Mouse (Mus musculus) forebrain, postnatal 0 days (tissue): ENCODE data around the gene Hpse2. TPM values are rescaled to one million over a fixed set of nuclear protein-coding genes. Genes with fewer than 3 reads are reported as not detected.
"Not testable (repeated sequence)": the region's sequence is repeated elsewhere in the genome, so short reads cannot be mapped to it uniquely, and the experiment has no call there.

Experiments used
- ATAC-seq: fragments of 200-750 bp; cut with Nextera tagmentation; 2 replicates; pipeline ENCODE4 v1.8.0; 2017; ENCODE audit warnings: mild to moderate bottlenecking, moderate library complexity
- DNase-seq: peaks from one replicate; pipeline ENCODE4 v3.0.0-alpha.2; 2015
- H3K27ac ChIP-seq: fragments of 300-500 bp; sonication (generic); 2 replicates; pipeline ENCODE4 v1.5.1; 2014; ENCODE audit warnings: low read depth, mild to moderate bottlenecking, antibody characterized with exemption, low read length, moderate library complexity, mixed read lengths
- H3K27me3 ChIP-seq: fragments of 300-500 bp; sonication (generic); 2 replicates; pipeline ENCODE4 v1.6.1; 2014; ENCODE audit warnings: mild to moderate bottlenecking, low read length, mixed read lengths; ENCODE audit not compliant: insufficient read depth
- H3K36me3 ChIP-seq: fragments of 300-500 bp; sonication (generic); 2 replicates; pipeline ENCODE4 v1.6.1; 2014; ENCODE audit warnings: mild to moderate bottlenecking, moderate library complexity; ENCODE audit not compliant: insufficient read depth
- H3K4me1 ChIP-seq: fragments of 300-500 bp; sonication (generic); 2 replicates; pipeline ENCODE4 v1.6.1; 2014; ENCODE audit warnings: antibody characterized with exemption; ENCODE audit not compliant: insufficient read depth
- H3K4me2 ChIP-seq: fragments of 300-500 bp; sonication (generic); 2 replicates; pipeline ENCODE4 v1.6.1; 2014; ENCODE audit warnings: low read depth, mild to moderate bottlenecking, moderate library complexity
- H3K4me3 ChIP-seq: fragments of 300-500 bp; sonication (generic); 2 replicates; pipeline ENCODE4 v1.5.1; 2014; ENCODE audit warnings: low read depth, low read length, mixed read lengths
- H3K9ac ChIP-seq: fragments of 300-500 bp; sonication (generic); 2 replicates; pipeline ENCODE4 v1.6.1; 2014; ENCODE audit warnings: mild to moderate bottlenecking
- H3K9me3 ChIP-seq: fragments of 300-500 bp; sonication (generic); 2 replicates; pipeline ENCODE4 v1.6.1; 2016; ENCODE audit warnings: low read length
- CTCF ChIP-seq: sonication (generic); IDR thresholded peaks from 2 replicates; pipeline ENCODE4 v1.5.1; 2016; ENCODE audit warnings: antibody characterized with exemption, control low read depth, low read depth
- WGBS: fragments of 180-500 bp; shearing (Covaris S2); extraction: QIAGEN DNeasy Blood & Tissue Kit; methylation state at CpG from one replicate; pipeline ENCODE4 v1.1.7; 2014; 5-methylcytosine and 5-hydroxymethylcytosine counted together
- polyA plus RNA-seq: library from polyadenylated mRNA; unstranded; fragments of >200 nt; fragmentation: Nextera tagmentation; extraction: Ambion mirVana; gene quantifications from 2 replicates; pipeline ENCODE4 v1.2.1, GENCODE M21; 2015
- total RNA-seq: library from RNA; depleted of rRNA; stranded (reverse); fragments of >200 nt; gene quantifications from 2 replicates; pipeline ENCODE4 v1.2.3, GENCODE M21; 2014

Gene Hpse2
- total and polyA plus RNA-seq, 2 experiments from 2014 or later = 0.34 to 0.57 TPM

GRCm38 (mm10) chr19:42797866-42798265 lies 590.3 kb downstream of the Hpse2 start:
- 61% methylated on average over 2 of the region's 2 CpGs for WGBS
- Histone ChIP-seq H3K4me3 (no peak overlapping the region), H3K4me1 (peaks cover 8% of the 10 kb centered on the region; the same call in 1 of the 2 replicates), H3K27me3 (no peaks in the 10 kb centered on the region), H3K27ac (no peak overlapping the region), H3K36me3 (no peaks in the 10 kb centered on the region), H3K4me2 (no peak overlapping the region), H3K9ac (no peak overlapping the region), H3K9me3 (no peaks in the 10 kb centered on the region)
- TF ChIP-seq CTCF = no peak
- ATAC-seq (no peak), DNase-seq (no peak)

GRCm38 (mm10) chr19:42795801-42796200 lies 592.4 kb downstream of the Hpse2 start:
- peaks cover 8% of the 10 kb centered on the region; the same call in 1 of the 2 replicates for H3K4me1 ChIP-seq
- H3K36me3 ChIP-seq = no peaks in the 10 kb centered on the region
- H3K27me3 ChIP-seq = no peaks in the 10 kb centered on the region
- H3K4me2 ChIP-seq = peak overlapping the region; percentile 98
- no peaks in the 10 kb centered on the region for H3K9me3 ChIP-seq
- WGBS = 23% methylated on average over 9 of the region's 9 CpGs
- no peak overlapping the region for H3K27ac ChIP-seq
- ATAC-seq = no peak
- H3K9ac ChIP-seq = peak overlapping the region; percentile 53
- no peak for TF ChIP-seq CTCF
- no peak overlapping the region; the same call in 1 of the 2 replicates for H3K4me3 ChIP-seq
- DNase-seq = peak; percentile 50

GRCm38 (mm10) chr19:42794914-42795613 lies 593.1 kb downstream of the Hpse2 start:
- peak; percentile 96 for ATAC-seq
- TF ChIP-seq CTCF = peak; percentile 97
- 4% methylated on average over 31 of the region's 31 CpGs for WGBS

GRCm38 (mm10) chr19:42788311-42788710 lies 599.8 kb downstream of the Hpse2 start:
- Histone ChIP-seq H3K9me3 (no peaks in the 10 kb centered on the region), H3K36me3 (no peaks in the 10 kb centered on the region), H3K9ac (no peak overlapping the region), H3K4me3 (no peak overlapping the region), H3K27ac (no peak overlapping the region), H3K4me2 (no peak overlapping the region), H3K4me1 (peaks cover 4% of the 10 kb centered on the region), H3K27me3 (no peaks in the 10 kb centered on the region)
- no peak for TF ChIP-seq CTCF
- ATAC-seq (no peak), DNase-seq (no peak)
- whole genome bisulfite sequencing = 64% methylated on average over 5 of the region's 5 CpGs

More at GRCm38 (mm10) chr19:42794914-42795613, 593.1 kb downstream of the Hpse2 start:
- DNase-seq = peak; percentile 96
- no peaks in the 10 kb centered on the region for H3K36me3 ChIP-seq
- peak overlapping the region; percentile 98 for H3K4me2 ChIP-seq
- H3K27ac ChIP-seq = no peak overlapping the region
- no peaks in the 10 kb centered on the region for H3K27me3 ChIP-seq
- peaks cover 8% of the 10 kb centered on the region; the same call in 1 of the 2 replicates for H3K4me1 ChIP-seq
- H3K4me3 ChIP-seq = peak overlapping the region; percentile 41
- no peaks in the 10 kb centered on the region for H3K9me3 ChIP-seq
- H3K9ac ChIP-seq = peak overlapping the region; percentile 53

- H3K4me2 ChIP-seq = no peak overlapping the region
- ATAC-seq = no peak
- H3K9me3 ChIP-seq = no peaks in the 10 kb centered on the region
- H3K27ac ChIP-seq = peak overlapping the region; percentile 29; the same call in 1 of the 2 replicates
- H3K27me3 ChIP-seq = no peaks in the 10 kb centered on the region
- H3K9ac ChIP-seq = peak overlapping the region; percentile 6; the same call in 1 of the 2 replicates
- WGBS = 16% methylated on average over 8 of the region's 8 CpGs
- peaks cover 4% of the 10 kb centered on the region for H3K4me1 ChIP-seq
- DNase-seq = peak; percentile 12
- TF ChIP-seq CTCF = no peak
- no peaks in the 10 kb centered on the region for H3K36me3 ChIP-seq
- no peak overlapping the region for H3K4me3 ChIP-seq
Measured at GRCm38 (mm10) chr19:42785562-42786220, 602.5 kb downstream of the Hpse2 start.

- peak; percentile 45; the same call in 1 of the 2 replicates for TF ChIP-seq CTCF
- WGBS = 46% methylated on average over 2 of the region's 2 CpGs
- Histone ChIP-seq H3K9ac (0 out of 2 replicates have a peak overlapping the region, but pooled peaks have one; percentile 6), H3K4me3 (no peak overlapping the region), H3K4me1 (peaks cover 5% of the 10 kb centered on the region), H3K27me3 (no peaks in the 10 kb centered on the region), H3K9me3 (no peaks in the 10 kb centered on the region), H3K4me2 (no peak overlapping the region), H3K36me3 (no peaks in the 10 kb centered on the region), H3K27ac (no peak overlapping the region)
- ATAC-seq (no peak), DNase-seq (no peak)
Measured at GRCm38 (mm10) chr19:42785129-42785528, 603.0 kb downstream of the Hpse2 start.

- not testable (repeated sequence) for H3K9me3 ChIP-seq, H3K36me3 ChIP-seq, H3K27me3 ChIP-seq, DNase-seq, H3K4me1 ChIP-seq, ATAC-seq
- Histone ChIP-seq H3K4me3 (peak overlapping the region; percentile 48), H3K9ac (peak overlapping the region; percentile 64), H3K4me2 (peak overlapping the region; percentile 59), H3K27ac (peak overlapping the region; percentile 89)
- WGBS = 47% methylated on average over 7 of the region's 7 CpGs
Measured at GRCm38 (mm10) chr19:42780156-42780538, 608.0 kb downstream of the Hpse2 start.
